Mouse (Mus musculus): Measurements from ENCODE around the gene Plgrkt.
"Not testable (repeated sequence)": the region's sequence is repeated elsewhere in the genome, so short reads cannot be mapped to it uniquely, and the experiment has no call there.

The Plgrkt gene

GRCm38 (mm10) chr19:29366969-29367622, at the start of gene Plgrkt, which contains the start of gene Cd274:
Plgrkt (minus strand) TSS chr19:29367390.
Cd274 (plus strand) TSS chr19:29367455.
- DNase-seq (ENCODE audit: low spot score in 2 of 2): peak; percentile 24 to 32

- no peak for DNase-seq (ENCODE audit: low spot score in 2 of 2)
Measured at GRCm38 (mm10) chr19:29416393-29416902, 49.3 kb upstream of the Plgrkt start.

GRCm38 (mm10) chr19:29414917-29415316, 47.7 kb upstream of the Plgrkt start:
- not testable (repeated sequence) for DNase-seq (ENCODE audit: low spot score in 2 of 2)

- no peak for DNase-seq (ENCODE audit: low spot score in 2 of 2)
Measured at GRCm38 (mm10) chr19:29414513-29414912, 47.3 kb upstream of the Plgrkt start.

GRCm38 (mm10) chr19:29412476-29413420, 45.6 kb upstream of the Plgrkt start:
- DNase-seq (ENCODE audit: low spot score in 2 of 2): no peak

GRCm38 (mm10) chr19:29410619-29411018, 43.4 kb upstream of the Plgrkt start, which contains the start of gene Pdcd1lg2:
Pdcd1lg2 (plus strand) TSS chr19:29410919.
- no peak for DNase-seq (ENCODE audit: low spot score in 2 of 2)

- no peak for DNase-seq (ENCODE audit: low spot score in 2 of 2)
Measured at GRCm38 (mm10) chr19:29406042-29407017, 39.1 kb upstream of the Plgrkt start.

- no peak for DNase-seq (ENCODE audit: low spot score in 2 of 2)
Measured at GRCm38 (mm10) chr19:29405388-29405787, 38.2 kb upstream of the Plgrkt start.

- no peak for DNase-seq (ENCODE audit: low spot score in 2 of 2)
Measured at GRCm38 (mm10) chr19:29403251-29403650, 36.1 kb upstream of the Plgrkt start.

- DNase-seq (ENCODE audit: low spot score in 2 of 2): no peak
Measured at GRCm38 (mm10) chr19:29402621-29403020, 35.4 kb upstream of the Plgrkt start.

- DNase-seq (ENCODE audit: low spot score in 2 of 2): no peak
Measured at GRCm38 (mm10) chr19:29400466-29400865, 33.3 kb upstream of the Plgrkt start.

- no peak for DNase-seq (ENCODE audit: low spot score in 2 of 2)
Measured at GRCm38 (mm10) chr19:29399786-29400185, 32.6 kb upstream of the Plgrkt start.

- DNase-seq (ENCODE audit: low spot score in 2 of 2): no peak
Measured at GRCm38 (mm10) chr19:29396353-29396752, 29.2 kb upstream of the Plgrkt start.

- DNase-seq (ENCODE audit: low spot score in 2 of 2): no peak
Measured at GRCm38 (mm10) chr19:29394721-29395120, 27.5 kb upstream of the Plgrkt start.

- no peak for DNase-seq (ENCODE audit: low spot score in 2 of 2)
Measured at GRCm38 (mm10) chr19:29393333-29393732, 26.1 kb upstream of the Plgrkt start.

- DNase-seq (ENCODE audit: low spot score in 2 of 2): no peak
Measured at GRCm38 (mm10) chr19:29391279-29391678, 24.1 kb upstream of the Plgrkt start.

GRCm38 (mm10) chr19:29390483-29390882, 23.3 kb upstream of the Plgrkt start:
- no peak for DNase-seq (ENCODE audit: low spot score in 2 of 2)

- no peak for DNase-seq (ENCODE audit: low spot score in 2 of 2)
Measured at GRCm38 (mm10) chr19:29388818-29389217, 21.6 kb upstream of the Plgrkt start.

GRCm38 (mm10) chr19:29385822-29386221, 18.6 kb upstream of the Plgrkt start:
- no peak for DNase-seq (ENCODE audit: low spot score in 2 of 2)

- no peak for DNase-seq (ENCODE audit: low spot score in 2 of 2)
Measured at GRCm38 (mm10) chr19:29384994-29385393, 17.8 kb upstream of the Plgrkt start.

GRCm38 (mm10) chr19:29384412-29384811, 17.2 kb upstream of the Plgrkt start:
- DNase-seq (ENCODE audit: low spot score in 2 of 2): no peak

Data from frontal cortex, postnatal 10 days (tissue).